Mouse (Mus musculus) embryonic facial prominence, embryonic 13.5 days (tissue): ENCODE data around the gene Ccdc92. TPM values are rescaled to one million over a fixed set of nuclear protein-coding genes. Genes with fewer than 3 reads are reported as not detected.

Source experiments
- ATAC-seq: fragments of 200-750 bp; cut with Nextera tagmentation; 2 replicates; pipeline ENCODE4 v1.8.0; 2017; ENCODE audit warnings: low read depth; ENCODE audit not compliant: insufficient number of reproducible peaks, insufficient read depth, low FRiP score, low TSS enrichment
- H3K27ac ChIP-seq: fragments of 300-500 bp; sonication (generic); 2 replicates; pipeline ENCODE4 v1.5.1; 2015; ENCODE audit warnings: moderate library complexity, mild to moderate bottlenecking, inconsistent platforms
- H3K27me3 ChIP-seq: fragments of 300-500 bp; sonication (generic); 2 replicates; pipeline ENCODE4 v1.6.1; 2015; ENCODE audit warnings: mild to moderate bottlenecking, inconsistent platforms
- H3K36me3 ChIP-seq: fragments of 300-500 bp; sonication (generic); 2 replicates; pipeline ENCODE4 v1.6.1; 2015; ENCODE audit warnings: mild to moderate bottlenecking, inconsistent platforms
- H3K4me1 ChIP-seq: fragments of 300-500 bp; sonication (generic); 2 replicates; pipeline ENCODE4 v1.6.1; 2015; ENCODE audit warnings: inconsistent platforms
- H3K4me2 ChIP-seq: fragments of 300-500 bp; sonication (generic); 2 replicates; pipeline ENCODE4 v1.6.1; 2015; ENCODE audit warnings: moderate library complexity, mild to moderate bottlenecking, inconsistent platforms
- H3K4me3 ChIP-seq: fragments of 300-500 bp; sonication (generic); 2 replicates; pipeline ENCODE4 v1.5.1; 2015; ENCODE audit warnings: mild to moderate bottlenecking, inconsistent platforms
- H3K9ac ChIP-seq: fragments of 300-500 bp; sonication (generic); 2 replicates; pipeline ENCODE4 v1.6.1; 2015; ENCODE audit warnings: mild to moderate bottlenecking, inconsistent platforms
- H3K9me3 ChIP-seq: fragments of 300-500 bp; sonication (generic); 2 replicates; pipeline ENCODE4 v1.6.1; 2016; ENCODE audit warnings: inconsistent platforms
- WGBS: fragments of 180-500 bp; shearing (Covaris S2); methylation state at CpG from one replicate; pipeline ENCODE4 v1.1.7; 2015; ENCODE audit warnings: mixed read lengths; 5-methylcytosine and 5-hydroxymethylcytosine counted together
- polyA plus RNA-seq: library from polyadenylated mRNA; unstranded; fragments of >200 nt; fragmentation: Nextera tagmentation; extraction: Ambion mirVana; gene quantifications from 2 replicates; pipeline ENCODE4 v1.2.1, GENCODE M21; 2015

Ccdc92 gene
- polyA plus RNA-seq, 1 experiment from 2014 or later = 7.1 TPM

DNA sequence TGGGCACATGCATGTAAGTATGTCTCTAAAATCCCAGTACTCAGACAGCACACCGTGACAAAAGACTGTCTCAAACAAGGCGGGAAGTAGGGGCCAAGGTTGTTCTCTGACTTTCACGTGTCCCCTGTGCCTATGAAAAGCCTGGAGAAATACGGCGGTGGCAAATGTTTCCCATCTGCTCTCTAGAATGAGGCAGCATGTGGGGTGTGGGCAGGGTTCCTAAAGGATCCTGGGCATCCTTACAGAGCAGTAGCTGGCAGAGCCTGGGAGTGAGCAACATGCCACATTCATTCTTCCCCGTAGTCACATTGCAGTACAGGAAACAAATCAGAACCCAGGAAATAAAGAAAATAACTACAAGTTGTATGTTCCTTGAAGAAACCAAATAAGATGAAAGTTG lies 21.7 kb upstream of the Ccdc92 start:
- Histone ChIP-seq H3K9me3 (no peaks in the 10 kb centered on the region), H3K4me1 (no peaks in the 10 kb centered on the region), H3K36me3 (peaks cover 84% of the 10 kb centered on the region), H3K27ac (no peak overlapping the region), H3K4me2 (no peak overlapping the region), H3K4me3 (no peak overlapping the region), H3K27me3 (no peaks in the 10 kb centered on the region), H3K9ac (no peak overlapping the region)
- 71% methylated on average over 6 of the region's 6 CpGs for WGBS
- ATAC-seq = no peak

DNA sequence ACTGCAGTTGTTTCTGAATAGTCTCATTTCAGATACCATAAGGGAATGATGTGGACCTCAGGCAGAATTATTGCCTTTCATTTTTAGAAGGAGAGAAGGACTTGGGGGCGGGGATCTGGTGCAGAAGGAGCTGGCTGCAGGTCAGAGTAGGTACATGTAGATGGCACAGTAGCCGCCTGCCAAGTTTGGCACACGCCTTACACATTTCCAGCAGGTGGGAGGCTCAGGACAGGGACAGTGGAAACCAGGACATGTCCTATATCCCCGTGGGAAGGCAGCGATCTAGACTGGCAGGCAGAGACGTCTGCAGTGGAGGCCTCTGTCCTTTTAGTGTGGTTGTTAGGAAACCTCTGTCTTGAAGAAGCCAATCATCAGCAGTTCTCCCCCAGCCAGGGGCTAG lies 17.6 kb upstream of the Ccdc92 start:
- Histone ChIP-seq H3K27me3 (no peaks in the 10 kb centered on the region), H3K36me3 (peaks cover 65% of the 10 kb centered on the region), H3K4me2 (no peak overlapping the region), H3K9ac (no peak overlapping the region), H3K9me3 (no peaks in the 10 kb centered on the region), H3K4me1 (peaks cover 12% of the 10 kb centered on the region; the same call in 1 of the 2 replicates), H3K27ac (no peak overlapping the region), H3K4me3 (no peak overlapping the region)
- WGBS = 81% methylated on average over 6 of the region's 6 CpGs
- no peak for ATAC-seq

DNA sequence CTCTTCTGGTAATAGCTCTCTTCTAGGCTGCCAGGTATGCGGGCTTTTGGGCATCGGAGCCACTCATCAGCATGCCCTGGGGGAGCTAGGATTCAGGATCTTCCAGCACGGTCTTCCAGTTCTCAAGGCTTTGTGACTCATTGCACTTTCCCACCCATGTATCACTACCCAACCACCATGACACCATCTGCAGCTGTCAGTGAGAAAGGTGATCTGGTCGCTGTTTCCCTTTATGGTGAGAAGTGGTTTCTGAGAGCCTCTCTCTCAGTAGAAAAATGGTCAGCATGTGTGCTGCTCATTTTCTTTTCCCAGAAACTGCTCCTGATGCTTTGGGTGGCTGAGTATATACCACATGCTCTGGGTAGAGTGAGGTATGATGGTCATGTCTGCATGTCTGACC lies 17.0 kb upstream of the Ccdc92 start:
- Histone ChIP-seq H3K27me3 (no peaks in the 10 kb centered on the region), H3K4me1 (peaks cover 12% of the 10 kb centered on the region; the same call in 1 of the 2 replicates), H3K9ac (no peak overlapping the region), H3K9me3 (no peaks in the 10 kb centered on the region), H3K4me3 (no peak overlapping the region), H3K4me2 (no peak overlapping the region), H3K36me3 (peaks cover 62% of the 10 kb centered on the region), H3K27ac (no peak overlapping the region)
- 73% methylated on average over 4 of the region's 4 CpGs for WGBS
- no peak for ATAC-seq

- no peak overlapping the region for H3K27ac ChIP-seq
- no peak for ATAC-seq
- no peak overlapping the region for H3K9ac ChIP-seq
- H3K4me2 ChIP-seq = no peak overlapping the region
- WGBS = 91% methylated on average over 6 of the region's 6 CpGs
- no peak overlapping the region for H3K4me3 ChIP-seq
- no peaks in the 10 kb centered on the region for H3K9me3 ChIP-seq
- peaks cover 17% of the 10 kb centered on the region for H3K4me1 ChIP-seq
- H3K27me3 ChIP-seq = no peaks in the 10 kb centered on the region
- peaks cover 46% of the 10 kb centered on the region for H3K36me3 ChIP-seq
Measured at GRCm38 (mm10) chr5:124873890-124874601, 11.8 kb upstream of the Ccdc92 start.

GRCm38 (mm10) chr5:124873096-124873495 lies 10.9 kb upstream of the Ccdc92 start:
- no peak for ATAC-seq
- Histone ChIP-seq H3K4me1 (peaks cover 17% of the 10 kb centered on the region), H3K9ac (no peak overlapping the region), H3K36me3 (peaks cover 40% of the 10 kb centered on the region), H3K4me2 (no peak overlapping the region), H3K27ac (no peak overlapping the region), H3K9me3 (no peaks in the 10 kb centered on the region), H3K4me3 (no peak overlapping the region), H3K27me3 (no peaks in the 10 kb centered on the region)
- 85% methylated on average over 3 of the region's 3 CpGs for WGBS

- Histone ChIP-seq H3K36me3 (peaks cover 45% of the 10 kb centered on the region), H3K4me2 (no peak overlapping the region), H3K9ac (no peak overlapping the region), H3K4me1 (peaks cover 24% of the 10 kb centered on the region), H3K27me3 (no peaks in the 10 kb centered on the region), H3K9me3 (no peaks in the 10 kb centered on the region), H3K4me3 (no peak overlapping the region), H3K27ac (no peak overlapping the region)
- WGBS = 77% methylated on average over 2 of the region's 2 CpGs
- ATAC-seq = no peak
Measured at GRCm38 (mm10) chr5:124872033-124872432, 9.8 kb upstream of the Ccdc92 start.

DNA sequence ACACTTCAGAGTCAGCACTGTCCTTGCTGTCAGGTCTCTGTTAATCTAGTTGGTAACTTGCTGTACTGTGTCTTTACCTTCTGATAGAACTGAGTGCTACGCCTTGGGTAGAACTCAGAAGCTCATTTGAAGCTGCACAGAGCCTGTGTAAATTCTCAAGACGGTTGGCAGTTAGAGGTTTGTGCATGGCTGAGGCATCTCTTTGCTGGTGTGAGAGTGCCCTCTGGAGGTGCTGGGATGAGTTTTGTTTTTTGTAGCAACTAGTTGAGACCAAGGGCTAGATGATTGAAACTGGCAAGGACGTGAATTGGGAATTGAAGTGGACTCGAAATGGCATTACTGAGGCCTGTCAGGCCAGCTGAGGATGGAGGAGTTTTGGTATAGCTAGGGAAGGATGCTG lies 6.8 kb upstream of the Ccdc92 start:
- H3K36me3 ChIP-seq = peaks cover 28% of the 10 kb centered on the region
- no peak overlapping the region for H3K27ac ChIP-seq

DNA sequence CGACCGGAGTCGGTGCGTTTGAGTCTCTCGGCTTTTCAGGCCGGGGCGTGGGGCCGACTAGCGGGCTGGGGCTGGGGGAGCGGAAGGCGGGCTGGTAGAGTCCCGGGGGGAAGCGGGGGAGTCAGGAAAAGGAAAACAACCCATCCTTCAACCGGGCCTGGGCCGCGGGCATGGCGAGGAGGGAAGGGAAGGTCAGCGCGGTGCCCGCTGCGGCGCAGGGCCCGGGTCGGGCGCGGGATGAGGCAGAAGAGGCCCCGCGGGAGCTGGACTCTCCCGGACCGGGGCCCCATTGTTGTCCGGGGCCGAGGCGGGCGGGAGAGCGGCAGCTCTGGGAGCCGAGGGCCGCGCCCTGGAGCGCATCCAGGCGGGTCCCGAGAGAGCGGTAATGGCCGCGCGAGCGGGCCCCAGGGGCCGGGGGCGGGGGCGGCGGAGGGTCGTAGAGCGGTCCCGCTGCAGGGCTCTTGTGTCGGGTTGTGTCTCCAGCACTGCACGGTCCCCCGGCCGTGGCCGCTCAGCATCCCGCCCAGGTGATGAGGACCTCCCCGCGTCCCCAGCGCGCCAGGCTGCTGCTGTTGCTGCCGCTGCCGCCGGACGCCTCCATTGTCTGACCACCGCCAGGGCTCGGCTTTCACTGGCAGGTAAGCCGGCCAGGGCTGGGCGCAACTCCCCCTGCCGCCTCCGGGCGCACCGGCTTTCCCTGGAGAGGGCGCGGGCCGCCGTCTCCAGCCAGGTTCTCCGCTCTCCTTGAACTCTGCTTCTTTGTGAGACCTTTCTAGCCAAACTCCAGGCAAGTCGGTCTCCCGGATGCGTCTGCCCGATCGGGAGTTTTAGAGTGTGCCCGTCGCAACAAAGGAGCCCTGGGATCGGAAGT lies 882 bp upstream of the Ccdc92 start:
- H3K27ac ChIP-seq = peak overlapping the region; percentile 94
- H3K9me3 ChIP-seq = no peaks in the 10 kb centered on the region
- H3K4me1 ChIP-seq = peaks cover 26% of the 10 kb centered on the region
- peak; percentile 45 for ATAC-seq
- H3K27me3 ChIP-seq = peaks cover 27% of the 10 kb centered on the region
- peak overlapping the region; percentile 97 for H3K4me3 ChIP-seq
- peak overlapping the region; percentile 97 for H3K4me2 ChIP-seq
- WGBS = under 1% methylated on average over 66 of the region's 88 CpGs
- peak overlapping the region; percentile 95 for H3K9ac ChIP-seq
- 0 out of 2 replicates have a peak, but pooled peaks cover 9% of the 10 kb centered on the region for H3K36me3 ChIP-seq

More for the DNA sequence above, 6.8 kb upstream of the Ccdc92 start:
- 42% methylated on average over 4 of the region's 4 CpGs for WGBS
- no peaks in the 10 kb centered on the region for H3K9me3 ChIP-seq
- H3K9ac ChIP-seq = no peak overlapping the region
- H3K4me1 ChIP-seq = peaks cover 19% of the 10 kb centered on the region
- H3K4me3 ChIP-seq = no peak overlapping the region
- no peaks in the 10 kb centered on the region for H3K27me3 ChIP-seq
- ATAC-seq = no peak
- no peak overlapping the region for H3K4me2 ChIP-seq

DNA sequence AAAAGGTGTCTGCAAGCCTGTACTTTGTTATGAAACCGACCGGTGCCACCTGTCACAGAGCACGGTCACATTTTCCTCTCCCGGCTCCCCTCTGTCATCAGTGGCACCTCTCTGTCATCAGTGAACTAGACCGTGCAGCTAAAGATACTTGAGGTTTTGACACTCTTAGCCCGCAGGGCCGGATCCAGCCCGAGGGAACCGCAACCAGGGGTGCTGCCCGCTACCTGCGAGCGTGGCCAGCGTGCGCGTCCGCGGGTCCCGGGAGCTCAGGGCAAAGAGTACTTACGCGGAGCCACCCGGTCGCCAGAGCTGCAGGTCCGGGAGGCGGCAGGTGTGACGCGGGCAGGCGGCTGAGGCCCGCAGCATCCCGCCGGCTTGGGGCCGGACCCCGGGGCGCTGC lies 761 bp downstream of the Ccdc92 start:
- peaks cover 15% of the 10 kb centered on the region for H3K4me1 ChIP-seq
- peaks cover 27% of the 10 kb centered on the region for H3K27me3 ChIP-seq
- no peaks in the 10 kb centered on the region for H3K9me3 ChIP-seq
- H3K36me3 ChIP-seq = no peaks in the 10 kb centered on the region
- no peak overlapping the region for H3K27ac ChIP-seq
- peak overlapping the region; percentile 97 for H3K4me2 ChIP-seq
- H3K4me3 ChIP-seq = peak overlapping the region; percentile 97
- H3K9ac ChIP-seq = peak overlapping the region; percentile 77
- 2% methylated on average over 24 of the region's 33 CpGs for WGBS
- ATAC-seq = no peak

GRCm38 (mm10) chr5:124860013-124860412 lies 2.2 kb downstream of the Ccdc92 start:
- 16% methylated on average over 5 of the region's 5 CpGs for WGBS
- H3K27me3 ChIP-seq = peaks cover 27% of the 10 kb centered on the region
- no peaks in the 10 kb centered on the region for H3K9me3 ChIP-seq
- ATAC-seq = no peak
- H3K27ac ChIP-seq = no peak overlapping the region
- peak overlapping the region; percentile 32; the same call in 1 of the 2 replicates for H3K9ac ChIP-seq
- no peak overlapping the region for H3K4me3 ChIP-seq
- no peak overlapping the region for H3K4me2 ChIP-seq
- H3K36me3 ChIP-seq = no peaks in the 10 kb centered on the region
- peaks cover 15% of the 10 kb centered on the region for H3K4me1 ChIP-seq

DNA sequence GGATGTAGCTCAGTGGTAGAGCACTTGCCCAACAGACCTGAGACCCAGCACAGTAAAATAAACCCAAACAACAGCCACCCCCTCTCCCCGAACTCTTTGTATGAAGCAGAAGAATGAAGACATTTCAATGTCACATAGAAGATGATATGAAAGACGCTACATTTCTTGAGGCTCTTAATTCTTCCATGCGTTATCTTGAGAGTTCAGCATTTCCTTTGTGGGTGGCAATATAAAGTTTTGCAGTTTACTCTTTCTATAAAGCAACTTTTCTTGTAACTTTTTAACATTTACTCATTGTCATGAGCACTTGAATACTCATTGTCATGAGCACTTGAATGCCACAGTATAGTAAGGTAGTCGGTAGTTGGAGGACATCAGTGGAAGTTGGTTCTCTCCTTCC lies 8.0 kb downstream of the Ccdc92 start:
- no peaks in the 10 kb centered on the region for H3K36me3 ChIP-seq
- no peak overlapping the region for H3K9ac ChIP-seq
- peaks cover 4% of the 10 kb centered on the region; the same call in 1 of the 2 replicates for H3K4me1 ChIP-seq
- H3K4me2 ChIP-seq = no peak overlapping the region
- H3K4me3 ChIP-seq = no peak overlapping the region
- H3K9me3 ChIP-seq = no peaks in the 10 kb centered on the region
- 93% methylated on average over 4 of the region's 4 CpGs for WGBS
- H3K27me3 ChIP-seq = peaks cover 5% of the 10 kb centered on the region
- H3K27ac ChIP-seq = no peak overlapping the region
- ATAC-seq = no peak

DNA sequence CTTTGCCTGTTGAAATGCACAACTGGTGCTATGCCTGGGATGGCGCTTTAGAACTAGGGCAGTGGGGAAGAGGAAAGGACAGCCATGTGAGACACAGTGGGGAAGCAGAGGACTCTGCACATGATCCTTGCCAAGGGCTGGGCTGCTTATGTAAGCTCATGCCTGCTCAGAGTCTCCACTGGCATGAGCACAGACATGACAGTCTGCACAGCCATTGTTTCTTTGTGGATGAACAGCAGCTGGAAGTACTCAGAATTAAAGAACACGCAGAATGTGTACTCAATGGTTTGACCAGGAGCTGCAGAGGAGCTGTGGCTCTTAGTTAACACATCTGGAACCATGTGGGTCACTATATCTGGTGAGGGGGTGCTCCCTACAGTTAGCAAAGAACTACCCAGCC lies 9.1 kb downstream of the Ccdc92 start:
- Histone ChIP-seq H3K4me1 (peaks cover 8% of the 10 kb centered on the region; the same call in 1 of the 2 replicates), H3K4me2 (no peak overlapping the region), H3K27ac (no peak overlapping the region), H3K4me3 (no peak overlapping the region), H3K9ac (no peak overlapping the region), H3K36me3 (no peaks in the 10 kb centered on the region), H3K27me3 (no peaks in the 10 kb centered on the region), H3K9me3 (no peaks in the 10 kb centered on the region)
- ATAC-seq = no peak
- 70% methylated on average over 2 of the region's 2 CpGs for WGBS
